Mouse (Mus musculus) 3T3-L1 (cell line): ENCODE data around the gene Zfp951.
"Not testable (repeated sequence)": the region's sequence is repeated elsewhere in the genome, so short reads cannot be mapped to it uniquely, and the experiment has no call there.

Source experiments
- DNase-seq: peaks from one replicate; pipeline ENCODE4 v3.0.0-alpha.2; 2015; ENCODE audit warnings: low read depth, low spot score

Gene Zfp951

GRCm38 (mm10) chr5:104859962-104860525 lies at the start of gene Zfp951:
TSS of gene Zfp951 (minus strand) at chr5:104860070.
- peak; percentile 79 for DNase-seq

DNA sequence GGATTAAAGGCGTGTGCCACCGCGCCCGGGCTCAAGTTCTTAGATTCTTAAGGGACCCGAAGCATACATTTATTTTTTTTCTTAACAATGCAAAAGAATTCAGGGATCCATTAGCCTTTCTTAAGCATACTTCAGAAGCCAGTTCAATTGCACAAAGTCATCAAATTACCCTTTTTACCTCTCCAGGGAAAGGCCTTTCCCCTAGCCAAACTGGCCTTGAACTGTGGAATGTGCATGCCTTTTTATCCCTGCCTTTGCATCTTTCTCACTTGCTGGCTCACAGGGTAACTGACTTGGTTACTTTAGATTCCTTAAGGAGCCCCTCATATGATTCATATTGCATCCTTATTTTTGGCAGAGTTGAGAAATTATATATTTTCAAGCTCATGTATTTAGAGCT lies 46.7 kb upstream of the Zfp951 start:
- not testable (repeated sequence) for DNase-seq

DNA sequence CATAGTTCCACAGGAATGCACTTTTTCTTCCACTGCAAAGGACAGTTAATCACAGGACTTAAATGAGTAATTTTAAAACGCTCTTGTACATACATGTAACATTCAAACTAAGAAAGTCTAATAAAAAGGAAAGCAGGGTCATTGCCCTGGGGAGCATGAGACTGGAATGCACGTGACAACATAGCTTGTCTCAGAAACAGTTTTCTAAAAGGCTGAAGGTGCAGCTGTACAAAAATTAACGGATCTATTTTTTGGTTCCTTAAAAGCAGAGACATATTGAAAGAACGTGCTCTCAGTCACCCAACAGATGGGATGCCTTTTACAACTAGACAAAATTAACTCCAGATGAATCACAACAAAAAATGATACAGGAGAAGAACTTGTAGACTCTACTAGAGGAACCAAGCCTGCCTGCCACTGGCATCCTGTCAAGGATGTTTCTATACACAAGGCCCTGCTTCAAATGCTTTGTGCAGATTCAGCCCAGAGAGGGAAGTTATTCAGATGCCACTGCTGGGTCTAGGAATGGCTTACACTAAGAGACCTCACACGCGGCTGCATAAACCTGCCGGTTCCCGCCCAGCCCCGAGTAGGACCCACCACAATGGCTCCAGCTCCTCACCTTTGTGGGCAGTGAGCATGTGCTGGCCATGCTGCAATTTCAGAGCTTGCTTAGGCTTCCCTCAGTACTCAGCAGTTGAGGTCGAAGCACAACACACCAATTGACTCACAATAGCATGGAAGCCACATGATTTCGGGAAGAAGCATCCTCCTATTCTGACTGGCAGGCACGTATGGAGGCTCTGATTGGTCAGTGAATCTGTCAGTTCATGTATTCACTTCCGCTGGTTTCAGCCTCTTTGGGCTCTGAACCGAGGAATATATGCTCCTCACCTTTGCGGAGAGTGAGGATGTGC lies 567 bp downstream of the Zfp951 start:
- DNase-seq = peak; percentile 47

GRCm38 (mm10) chr5:104854546-104854945 lies 5.3 kb downstream of the Zfp951 start:
- not testable (repeated sequence) for DNase-seq

DNA sequence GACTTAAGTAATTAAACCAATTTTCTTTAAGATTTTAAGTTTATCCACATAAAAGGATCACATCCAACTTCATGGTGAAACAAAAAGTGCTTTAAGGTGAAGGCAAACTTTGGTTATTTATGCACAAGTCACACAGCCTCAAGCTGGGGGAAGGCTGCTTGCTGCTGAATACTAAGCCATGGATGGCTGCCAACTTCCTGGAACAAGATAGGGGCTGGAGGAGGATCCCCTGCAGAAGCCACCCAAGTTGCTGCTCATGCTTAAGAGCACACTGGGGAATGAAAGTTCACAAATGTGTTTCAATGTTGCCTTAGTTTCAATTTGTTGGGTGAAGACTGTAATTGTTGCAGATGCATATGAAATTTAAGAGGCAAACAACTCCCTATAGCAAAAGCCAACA lies 26.5 kb downstream of the Zfp951 start:
- no peak for DNase-seq

- DNase-seq = no peak
These were observed 30.3 kb downstream of the Zfp951 start for GRCm38 (mm10) chr5:104829611-104830010.

- not testable (repeated sequence) for DNase-seq
These were observed 89.7 kb downstream of the Zfp951 start for GRCm38 (mm10) chr5:104770138-104770537.
